Mouse (Mus musculus): Measurements from ENCODE around the gene Aif1.
"Not testable (repeated sequence)": the region's sequence is repeated elsewhere in the genome, so short reads cannot be mapped to it uniquely, and the experiment has no call there.

Gene Aif1

GRCm38 (mm10) chr17:35147348-35147747, 28.5 kb downstream of the Aif1 start:
- DNase-seq (ENCODE audit: low read depth, low spot score): peak; percentile 31

DNA sequence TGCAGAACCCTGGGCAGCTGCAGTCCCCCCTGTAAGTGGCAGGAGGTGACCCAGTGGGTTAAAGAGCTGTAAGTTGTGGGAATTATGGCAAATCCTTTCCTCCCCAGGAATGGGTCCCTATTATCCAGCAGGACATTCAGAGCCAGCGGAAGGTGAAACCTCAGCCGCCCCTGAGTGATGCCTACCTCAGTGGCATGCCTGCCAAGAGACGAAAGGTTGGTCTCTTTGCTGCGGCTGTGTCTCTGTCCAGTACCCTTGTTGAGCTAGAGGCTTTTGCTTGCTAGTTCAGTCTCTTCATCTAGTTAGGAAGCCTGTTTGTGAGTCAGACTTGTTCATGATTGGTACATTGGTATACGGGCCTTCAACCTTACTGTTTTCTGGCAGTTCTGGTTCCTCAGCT, 29.7 kb downstream of the Aif1 start:
- no peak for DNase-seq (ENCODE audit: low read depth, low spot score)

- no peak for DNase-seq (ENCODE audit: low read depth, low spot score)
Observed at GRCm38 (mm10) chr17:35141971-35142370, 33.9 kb downstream of the Aif1 start.

- no peak for DNase-seq (ENCODE audit: low read depth, low spot score)
Observed at GRCm38 (mm10) chr17:35140490-35140996, 35.3 kb downstream of the Aif1 start.

DNA sequence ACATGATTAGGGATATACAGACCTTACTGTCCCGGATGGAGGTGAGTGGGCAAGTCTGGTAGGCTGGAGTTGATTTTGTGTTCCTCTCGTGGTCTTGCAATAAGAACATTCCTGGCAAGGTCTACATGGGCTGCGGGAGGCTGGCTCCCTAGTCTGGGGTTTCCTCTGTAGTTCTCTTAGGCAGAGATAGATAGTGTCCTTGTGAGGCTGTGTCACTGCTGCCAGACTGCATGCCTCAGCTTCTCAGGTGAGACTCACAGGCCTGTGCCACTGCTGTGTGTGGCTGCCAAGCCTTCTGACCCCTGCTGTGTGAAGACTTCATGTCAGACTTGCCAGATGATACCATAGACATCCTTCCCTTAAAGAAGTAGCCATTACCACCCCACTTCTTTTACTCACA, 36.6 kb downstream of the Aif1 start:
- no peak for DNase-seq (ENCODE audit: low read depth, low spot score)

- DNase-seq (ENCODE audit: low read depth, low spot score): peak; percentile 91
Observed at GRCm38 (mm10) chr17:35135591-35136320, 40.1 kb downstream of the Aif1 start.

DNA sequence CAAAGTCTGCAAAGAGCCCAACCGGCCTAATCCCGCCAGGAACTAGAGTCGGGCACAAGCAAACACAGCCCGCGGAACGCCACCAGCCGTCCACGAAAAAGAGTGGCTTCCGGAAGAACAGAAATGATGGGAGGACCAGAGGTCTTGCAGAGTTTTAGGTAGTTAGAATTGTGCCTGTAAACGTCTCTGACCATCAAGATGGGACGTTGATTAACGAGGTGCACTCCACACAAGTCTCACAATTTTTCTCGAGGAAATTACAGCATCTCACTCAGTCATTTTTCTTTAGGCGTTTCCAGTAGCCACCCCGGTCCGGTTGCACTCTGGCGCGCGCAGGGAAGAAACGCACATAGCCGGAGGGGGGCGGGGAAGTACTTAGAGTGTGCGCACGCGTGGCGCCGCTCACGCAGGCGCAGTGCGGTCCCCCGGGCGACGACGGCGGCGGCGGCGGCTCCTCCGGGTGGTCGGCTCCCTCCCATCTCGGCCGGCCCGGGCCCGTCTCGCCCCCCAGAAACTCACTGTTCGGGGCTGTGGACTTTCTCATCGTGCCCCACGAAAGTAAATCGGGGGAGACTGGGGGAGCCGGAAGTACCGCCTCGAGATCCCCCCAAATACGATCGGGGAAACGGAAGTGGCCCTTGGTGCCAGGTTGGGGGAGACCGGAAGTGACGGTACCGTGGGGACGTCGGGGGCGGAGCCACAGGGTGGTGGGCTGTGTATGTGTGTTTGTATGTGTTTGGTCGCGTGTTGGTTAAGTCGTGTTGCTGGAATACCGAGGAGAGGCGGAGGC, 40.9 kb downstream of the Aif1 start, which contains the start of gene Bag6:
TSS of gene Bag6 (plus strand) at position 378 of the 790 bp plus-strand sequence.
- peak; percentile 96 for DNase-seq (ENCODE audit: low read depth, low spot score)

DNA sequence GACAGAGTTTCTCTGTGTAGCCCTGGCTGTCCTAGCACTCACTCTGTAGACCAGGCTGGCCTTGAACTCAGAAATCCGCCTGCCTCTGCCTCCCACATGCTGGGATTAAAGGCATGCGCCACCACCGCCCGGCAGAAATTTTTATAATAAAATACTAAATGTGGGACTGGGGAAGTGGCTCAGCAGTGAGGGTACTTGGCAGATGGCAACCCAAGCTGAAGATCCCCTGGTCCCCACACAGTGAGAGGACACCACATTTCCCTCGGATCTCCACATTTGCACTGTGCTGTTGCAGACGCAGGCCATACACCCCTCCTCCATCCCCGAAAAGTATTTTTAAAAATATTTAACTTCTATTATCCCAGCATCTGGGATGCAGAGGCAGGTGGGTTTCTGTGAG, 42.4 kb downstream of the Aif1 start:
- no peak for DNase-seq (ENCODE audit: low read depth, low spot score)

DNA sequence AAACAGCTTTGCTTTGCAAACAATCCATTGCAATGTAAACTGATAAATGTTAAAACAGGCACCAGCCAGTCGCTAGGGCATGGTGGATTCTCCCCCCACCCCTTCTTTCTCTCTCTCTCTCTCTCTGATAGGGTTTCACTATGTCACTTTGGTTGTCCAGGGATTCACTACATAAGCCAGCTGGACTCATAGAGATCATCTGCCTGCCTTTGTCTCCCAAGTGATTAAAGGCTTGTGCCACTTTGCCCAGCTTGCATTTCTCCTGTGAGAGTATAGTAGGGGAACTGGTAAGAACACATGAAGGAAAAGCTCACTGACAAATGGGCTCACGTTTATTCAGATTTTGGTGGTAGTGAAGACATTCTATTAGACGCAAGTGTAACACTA, 43.7 kb downstream of the Aif1 start:
- no peak for DNase-seq (ENCODE audit: low read depth, low spot score)

- no peak for DNase-seq (ENCODE audit: low read depth, low spot score)
Observed at GRCm38 (mm10) chr17:35131500-35132173, 44.2 kb downstream of the Aif1 start, which contains the start of gene Apom. TSS of gene Apom (minus strand) at chr17:35132050.

DNA sequence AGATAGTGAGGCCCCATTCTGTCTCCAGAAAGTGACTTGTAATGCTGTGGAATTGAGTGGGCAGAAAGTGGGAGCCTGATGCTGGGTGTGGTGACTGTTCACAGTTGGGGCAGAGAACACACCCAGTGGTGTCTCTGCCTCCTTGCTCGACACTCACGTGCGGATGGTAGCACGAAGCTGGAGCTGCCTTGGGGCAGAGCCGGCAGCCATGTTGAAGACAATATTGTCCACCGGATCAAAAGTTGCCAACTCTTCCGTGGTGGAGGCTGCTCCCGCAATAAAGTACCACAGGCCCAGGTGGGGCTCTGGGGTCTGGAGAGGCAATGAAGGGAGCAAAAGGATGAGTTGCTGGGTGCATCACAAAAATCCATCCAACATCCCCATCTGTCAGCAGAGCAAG, 44.8 kb downstream of the Aif1 start:
- DNase-seq (ENCODE audit: low read depth, low spot score): no peak

- DNase-seq (ENCODE audit: low read depth, low spot score): no peak
Observed at GRCm38 (mm10) chr17:35128996-35129395, 46.9 kb downstream of the Aif1 start.

DNA sequence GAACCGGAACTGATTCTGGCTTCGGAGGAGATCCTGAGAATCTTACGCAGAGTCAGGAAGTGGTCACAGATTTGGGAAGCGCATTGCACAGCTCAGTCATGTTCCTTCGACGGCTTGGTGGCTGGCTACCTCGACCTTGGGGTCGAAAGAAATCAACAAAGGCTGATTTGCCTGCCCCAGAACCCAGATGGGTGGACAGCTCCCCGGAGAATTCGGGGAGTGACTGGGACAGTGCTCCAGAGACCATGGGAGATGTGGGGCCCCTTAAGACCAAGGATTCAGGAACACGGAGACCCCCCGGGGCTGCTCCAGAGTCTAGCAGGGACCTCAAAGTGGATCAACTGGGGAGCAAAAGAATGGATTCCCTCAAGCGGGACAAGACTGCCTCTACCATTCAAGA, 48.9 kb downstream of the Aif1 start:
- peak; percentile 18 for DNase-seq (ENCODE audit: low read depth, low spot score)

DNA sequence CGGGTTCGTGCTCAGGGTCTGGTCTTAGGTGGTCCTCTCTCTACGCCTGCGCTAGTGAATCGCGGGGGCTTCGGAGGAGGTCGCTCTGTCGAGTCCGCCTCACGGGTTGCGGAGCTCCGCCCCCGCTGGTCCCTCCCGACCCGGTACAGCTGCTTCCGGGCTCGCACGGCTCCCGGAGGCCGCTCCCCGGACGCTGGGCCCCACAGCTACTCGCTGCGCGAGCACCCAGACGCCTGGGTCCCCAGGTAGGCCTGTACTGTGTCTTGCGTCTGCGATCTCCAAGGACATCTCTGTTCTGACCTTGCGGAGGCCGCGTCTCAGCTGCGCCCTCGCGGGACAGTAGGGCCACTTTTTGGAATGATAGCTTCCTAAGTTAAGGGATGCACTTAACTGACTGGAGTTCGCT, 49.7 kb downstream of the Aif1 start, which contains the start of gene D17H6S53E:
TSS of gene D17H6S53E (plus strand) at position 168 of the 406 bp plus-strand sequence.
- DNase-seq (ENCODE audit: low read depth, low spot score): peak; percentile 69

DNA sequence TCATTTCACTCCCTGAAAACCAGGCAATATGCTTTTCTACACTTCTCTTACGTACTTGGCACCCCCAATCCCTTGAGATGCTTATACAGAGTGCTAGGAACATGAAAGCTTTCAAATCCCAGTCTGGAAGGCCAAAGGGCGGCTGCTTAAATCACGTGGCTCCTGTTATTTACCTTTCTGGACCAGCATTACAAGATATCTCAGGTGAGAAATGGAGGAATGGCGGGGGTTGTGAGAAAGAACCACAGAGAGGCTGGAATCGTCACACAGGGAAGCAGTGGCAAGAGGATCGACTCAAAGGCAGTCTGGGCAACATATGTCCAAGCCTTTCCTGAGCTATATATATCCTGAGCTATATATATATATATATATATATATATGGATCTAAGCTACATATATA, 50.3 kb downstream of the Aif1 start:
- DNase-seq (ENCODE audit: low read depth, low spot score): peak; percentile 30

- DNase-seq (ENCODE audit: low read depth, low spot score): no peak
Observed at GRCm38 (mm10) chr17:35125081-35125480, 50.8 kb downstream of the Aif1 start.

DNA sequence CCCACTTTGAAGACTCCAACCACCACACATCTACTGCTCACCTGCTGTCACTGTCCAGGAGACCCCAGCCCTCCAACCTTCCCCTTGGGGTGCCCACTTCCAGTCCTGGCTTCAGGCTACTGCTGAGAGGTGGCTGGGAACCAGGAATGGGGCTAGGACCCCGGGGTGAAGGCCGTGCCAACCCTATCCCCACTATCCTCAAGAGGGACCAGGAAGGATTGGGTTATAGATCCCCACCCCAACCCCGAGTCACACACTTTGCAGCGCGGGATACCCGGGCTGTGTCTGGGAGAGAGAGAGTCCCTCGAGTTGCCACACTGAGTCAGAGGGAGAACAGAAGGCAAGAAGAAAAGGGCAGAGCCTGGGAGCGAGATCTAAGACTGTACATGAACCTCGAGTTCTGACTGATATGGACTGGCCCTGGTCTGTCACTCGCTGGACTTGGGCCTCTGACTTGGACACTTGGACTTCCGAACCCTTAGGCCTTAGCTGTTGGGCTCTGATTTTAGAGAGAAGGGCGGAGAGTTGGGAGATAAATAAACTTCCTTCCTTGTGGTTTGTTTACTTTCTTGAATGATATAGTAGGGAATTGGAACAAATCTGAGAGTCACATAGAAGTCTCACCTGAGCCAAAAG, 51.5 kb downstream of the Aif1 start:
- not testable (repeated sequence) for DNase-seq (ENCODE audit: low read depth, low spot score)

DNA sequence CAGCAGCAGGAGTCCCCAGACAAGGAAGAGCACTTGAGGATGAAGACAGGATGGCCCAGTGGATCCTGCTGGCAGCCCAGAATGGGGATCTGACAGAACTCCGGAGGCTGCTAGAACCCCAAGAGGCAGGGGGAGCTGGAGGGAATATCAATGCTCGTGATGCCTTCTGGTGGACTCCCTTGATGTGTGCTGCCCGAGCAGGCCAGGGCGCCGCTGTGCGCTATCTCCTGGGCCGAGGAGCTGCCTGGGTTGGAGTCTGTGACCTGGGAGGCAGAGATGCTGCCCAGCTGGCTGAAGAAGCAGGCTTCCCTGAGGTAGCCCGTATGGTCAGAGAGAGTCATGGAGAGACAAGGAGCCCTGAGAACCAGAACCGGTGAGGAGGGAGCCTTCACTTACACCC, 52.6 kb downstream of the Aif1 start:
- not testable (repeated sequence) for DNase-seq (ENCODE audit: low read depth, low spot score)

DNA sequence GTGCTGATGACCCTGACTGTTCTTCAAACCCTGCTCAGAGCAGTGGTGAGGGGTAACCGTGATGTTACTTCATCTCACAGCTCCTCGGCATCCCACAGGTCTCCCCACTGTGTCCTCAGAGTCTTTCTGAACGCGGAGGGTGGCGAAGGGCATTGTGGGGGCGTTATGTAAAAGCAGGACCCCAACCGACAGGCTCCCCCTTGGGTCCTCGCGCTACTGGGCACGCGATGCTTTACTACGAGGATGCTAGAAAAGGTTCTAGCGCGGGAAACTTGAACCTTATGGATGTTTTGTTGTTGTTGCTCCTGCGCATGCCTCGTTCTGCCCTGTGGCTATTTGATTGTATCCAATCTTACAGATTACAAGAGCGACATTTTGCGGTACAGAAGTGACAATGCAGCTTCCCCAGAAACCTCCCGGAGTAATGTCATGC, 54.0 kb downstream of the Aif1 start, which contains the start of gene Csnk2b:
TSS of gene Csnk2b (minus strand) at position 183 of the 433 bp plus-strand sequence.
- DNase-seq (ENCODE audit: low read depth, low spot score): peak; percentile 95

- DNase-seq (ENCODE audit: low read depth, low spot score): peak; percentile 100
Observed at GRCm38 (mm10) chr17:35121143-35121799, 54.6 kb downstream of the Aif1 start, which contains the start of gene Gpank1. TSS of gene Gpank1 (plus strand) at chr17:35121455.

Measured in 3T3-L1 (cell line).